Mouse (Mus musculus): ENCODE data around the gene Pet100. TPM values are rescaled to one million over a fixed set of nuclear protein-coding genes. Genes with fewer than 3 reads are reported as not detected.

The Pet100 gene
- total and polyA plus RNA-seq, 3 experiments = 2.2 to 159 (median 153) TPM

DNA sequence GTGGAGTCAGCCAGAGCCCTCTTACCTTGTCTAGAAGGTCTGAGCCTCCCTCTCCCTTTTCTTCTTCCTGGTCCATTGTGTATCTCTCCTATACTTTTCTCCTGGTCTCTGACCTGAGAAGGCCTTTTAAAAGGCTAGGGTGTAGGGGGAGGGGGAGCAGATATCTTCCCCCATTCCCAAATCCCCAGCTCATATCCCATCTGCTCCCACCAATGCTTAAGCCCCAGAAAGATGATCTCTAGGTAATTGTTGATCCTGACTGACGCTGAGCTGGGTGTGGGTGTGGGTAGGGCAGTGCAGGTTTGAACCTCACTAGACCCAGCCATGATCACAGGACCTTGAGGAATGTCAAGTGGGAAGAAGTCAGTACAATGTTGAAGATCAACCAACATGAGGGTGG is 4.1 kb downstream of the Pet100 start, which contains the start of gene Pcp2:
TSS of gene Pcp2 (minus strand) at position 101 of the 400 bp plus-strand sequence.
- DNase-seq = no peak

DNA sequence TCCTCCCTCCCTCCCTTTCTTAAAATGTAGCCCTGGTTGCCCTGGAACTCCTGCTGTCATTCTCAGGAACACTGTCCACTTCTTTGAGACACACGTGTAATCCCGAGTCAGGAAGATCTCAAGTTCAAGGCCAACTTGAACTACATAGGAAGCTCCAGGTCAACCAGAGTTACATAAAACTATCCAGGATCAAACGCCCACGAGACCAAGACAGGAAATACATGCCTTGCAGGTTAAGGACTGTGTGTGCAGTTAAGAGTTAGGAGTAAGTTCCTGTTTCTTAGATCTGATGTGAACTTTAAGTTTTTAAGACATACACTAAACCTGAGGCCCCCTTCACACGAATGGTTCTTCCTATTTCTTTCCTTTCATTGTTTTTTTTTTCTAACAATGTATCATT is 5.6 kb downstream of the Pet100 start:
- DNase-seq = no peak

DNA sequence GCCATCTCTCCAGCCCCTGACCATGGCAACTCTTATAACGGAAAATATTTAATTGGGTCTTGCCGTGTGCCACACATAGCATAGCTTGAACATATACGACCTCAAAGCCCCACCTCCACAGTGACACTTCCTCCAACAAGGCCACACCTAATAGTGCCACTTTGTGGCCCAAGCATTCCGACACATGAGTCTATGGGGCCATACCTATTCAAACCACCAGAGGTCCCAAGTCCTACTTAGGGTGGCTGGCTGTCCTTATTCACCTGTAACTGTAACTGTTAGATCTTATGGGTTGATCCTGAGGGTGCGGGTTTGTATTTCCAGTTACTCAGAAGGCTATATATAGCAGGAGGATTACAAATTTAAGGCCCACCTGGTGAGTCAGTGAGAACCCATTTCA is 6.7 kb downstream of the Pet100 start:
- no peak for DNase-seq

DNA sequence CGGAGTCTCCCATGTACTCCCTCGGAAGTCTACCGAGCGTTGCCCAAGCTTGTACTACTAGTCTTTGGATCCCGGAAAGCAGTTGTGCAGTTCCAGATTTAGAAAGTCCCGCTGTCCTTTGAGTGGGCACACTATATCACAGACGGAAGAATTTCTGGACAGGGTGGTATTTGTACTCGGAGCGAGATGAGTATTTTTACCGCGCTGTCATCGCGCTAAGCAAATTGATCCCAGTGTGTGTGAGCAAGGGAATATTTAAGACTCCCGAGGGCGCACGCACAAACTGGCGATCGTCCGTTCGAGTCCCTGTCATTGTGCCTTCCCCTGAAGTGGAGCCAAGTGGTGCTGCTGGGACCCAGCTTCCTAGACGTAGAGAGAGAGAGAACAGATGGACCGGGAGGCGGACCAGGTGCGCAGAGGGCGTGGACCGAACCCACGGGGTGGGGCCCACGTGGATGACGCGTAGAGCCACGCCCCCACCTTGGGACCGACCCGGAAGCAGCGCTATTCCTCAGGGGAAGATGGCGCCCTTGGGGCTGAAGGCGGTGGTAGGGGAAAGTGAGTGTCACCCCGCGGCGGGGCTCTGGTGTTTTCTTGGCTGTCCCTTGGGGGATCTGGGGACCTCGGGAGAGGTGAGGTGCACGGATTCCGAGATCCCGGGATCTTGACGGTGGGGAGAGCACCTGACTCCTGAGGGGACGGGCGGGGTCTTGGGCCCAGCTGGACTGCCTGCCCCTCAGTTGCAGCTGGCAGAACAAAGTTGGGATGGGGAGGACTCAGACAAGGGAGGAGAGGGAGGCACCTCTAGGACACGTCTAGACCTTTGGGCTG is 9.5 kb downstream of the Pet100 start, which contains the start of gene Stxbp2:
TSS of gene Stxbp2 (plus strand) at position 309 of the 831 bp plus-strand sequence.
- DNase-seq = peak; percentile 86

DNA sequence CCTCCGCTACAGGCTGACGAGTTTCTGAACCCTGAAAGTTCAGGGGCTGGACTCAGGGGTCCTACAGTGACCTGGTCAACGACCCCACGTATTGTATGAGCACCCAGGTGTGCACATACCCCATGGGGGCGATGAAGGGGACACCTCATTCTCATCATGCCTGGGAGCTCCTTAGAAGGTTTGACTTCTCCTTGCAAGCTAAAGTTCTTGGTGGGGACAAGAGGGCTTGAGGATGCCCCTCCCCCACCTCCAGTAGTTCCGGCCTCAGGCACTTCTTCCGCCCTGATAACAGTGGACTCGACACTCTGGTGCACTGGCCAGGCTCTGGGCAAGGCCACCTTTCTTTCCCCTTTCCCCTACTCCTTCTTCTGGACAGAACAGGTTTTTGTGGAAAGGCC is 10.1 kb downstream of the Pet100 start:
- DNase-seq = no peak

DNA sequence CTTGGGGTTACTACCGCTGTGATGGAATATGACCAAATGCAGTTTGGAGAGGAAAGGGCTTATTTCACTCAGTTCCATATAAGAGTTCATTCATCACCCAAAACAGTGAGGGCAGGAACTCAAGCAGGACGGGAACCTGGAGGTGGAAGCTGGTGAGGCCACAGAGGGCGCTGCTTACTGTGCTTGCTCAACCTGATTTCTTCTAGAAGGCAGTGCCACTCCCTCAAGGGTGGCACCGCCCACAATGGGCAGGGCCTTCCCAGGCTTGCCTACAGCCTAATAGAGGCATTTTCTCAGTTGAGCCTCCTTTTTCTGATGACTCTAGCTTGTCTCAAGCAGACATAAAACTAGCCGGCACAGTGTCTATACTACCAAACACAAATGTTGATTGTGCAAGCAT is 24.5 kb downstream of the Pet100 start:
- DNase-seq = peak; percentile 74

DNA sequence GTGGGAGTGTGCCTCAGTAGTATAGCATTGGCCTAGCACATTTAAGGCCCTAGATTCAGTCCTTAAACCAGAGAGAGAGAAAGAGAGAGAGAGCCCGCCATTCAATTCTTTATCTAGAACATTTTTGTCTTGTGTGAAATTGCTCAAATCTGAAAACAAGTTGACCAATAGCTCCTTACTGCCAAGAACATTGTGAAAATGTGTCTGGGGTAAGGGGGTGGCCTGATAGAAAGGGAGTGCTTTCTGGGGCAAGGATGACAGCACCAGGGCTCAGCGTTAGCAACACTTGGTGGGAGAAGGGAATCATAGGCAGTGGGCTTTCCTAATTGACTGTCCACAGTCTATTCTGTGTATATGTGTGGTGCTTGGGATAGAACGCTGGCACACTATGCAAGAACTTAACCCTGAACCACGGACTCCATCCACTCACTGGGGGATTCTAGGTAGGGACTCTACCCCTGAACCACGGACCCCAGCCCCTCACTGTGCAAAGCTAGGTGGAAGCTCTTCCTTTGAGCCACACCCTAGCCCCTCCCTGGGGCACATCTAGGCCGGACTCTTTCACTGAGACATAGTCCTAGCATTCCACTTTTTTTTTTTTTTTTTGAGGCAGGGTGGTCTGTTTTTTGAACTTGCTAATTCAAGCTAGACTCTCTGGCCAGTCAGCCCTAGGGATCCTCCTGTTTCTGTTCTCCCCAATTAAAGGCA is 25.6 kb downstream of the Pet100 start:
- DNase-seq = peak; percentile 35

DNA sequence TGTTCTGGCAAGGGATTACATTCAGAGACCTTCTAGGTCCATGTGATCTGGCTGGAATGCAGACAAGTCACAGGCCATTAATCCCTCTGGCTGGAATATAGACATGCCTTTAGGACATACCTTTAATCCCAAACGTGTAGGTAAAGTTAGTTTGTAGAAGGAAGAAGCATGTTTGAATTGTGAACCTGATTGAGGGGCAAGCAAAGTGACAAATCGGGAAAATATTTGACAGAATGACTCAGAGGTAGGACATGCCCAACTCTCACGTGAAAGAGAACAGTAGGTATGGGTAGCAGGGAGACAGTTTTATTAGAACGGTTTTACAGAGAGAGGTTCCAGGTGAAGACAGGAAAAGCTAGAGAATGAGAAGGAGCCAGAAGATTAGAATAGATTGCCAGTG is 26.2 kb downstream of the Pet100 start:
- no peak for DNase-seq

DNA sequence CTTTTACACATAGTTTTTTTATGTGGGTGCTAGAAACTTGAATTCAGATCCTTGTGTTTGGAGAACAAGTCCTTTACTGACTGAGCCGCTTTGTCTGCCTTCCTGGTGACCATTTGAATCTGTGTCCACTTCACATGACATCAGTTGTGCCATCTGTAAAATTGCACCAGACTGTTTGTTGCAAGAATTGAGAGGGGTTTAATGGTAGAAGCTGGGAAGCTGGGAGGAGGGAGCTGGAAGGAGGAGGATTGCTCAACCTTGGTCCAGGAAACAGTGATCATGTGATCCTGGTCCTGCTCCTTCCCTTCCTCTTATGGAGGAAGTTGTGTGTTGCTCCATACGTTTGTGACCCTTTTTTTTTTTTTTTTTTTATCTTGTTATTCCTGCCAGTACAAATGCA is 26.9 kb downstream of the Pet100 start:
- DNase-seq = no peak

DNA sequence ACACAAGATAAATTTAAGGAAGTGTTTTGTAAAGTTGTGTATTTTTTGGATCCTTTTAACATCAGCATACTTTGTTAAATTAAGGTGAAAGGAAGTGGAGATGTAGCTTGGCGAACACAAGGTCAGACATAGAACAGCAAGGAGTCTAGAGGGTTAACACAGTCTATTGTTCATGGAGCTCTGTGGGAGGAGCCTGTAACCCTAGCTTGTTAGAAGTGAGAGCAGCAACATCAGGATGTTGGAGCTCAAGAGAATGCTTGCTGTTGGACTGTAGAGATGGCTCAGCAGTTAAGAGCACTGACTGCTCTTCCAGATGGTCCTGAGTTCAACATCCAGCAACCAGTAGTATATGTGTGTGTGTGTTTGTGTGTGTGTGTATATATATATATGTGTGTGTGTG is 27.6 kb downstream of the Pet100 start:
- DNase-seq = no peak

DNA sequence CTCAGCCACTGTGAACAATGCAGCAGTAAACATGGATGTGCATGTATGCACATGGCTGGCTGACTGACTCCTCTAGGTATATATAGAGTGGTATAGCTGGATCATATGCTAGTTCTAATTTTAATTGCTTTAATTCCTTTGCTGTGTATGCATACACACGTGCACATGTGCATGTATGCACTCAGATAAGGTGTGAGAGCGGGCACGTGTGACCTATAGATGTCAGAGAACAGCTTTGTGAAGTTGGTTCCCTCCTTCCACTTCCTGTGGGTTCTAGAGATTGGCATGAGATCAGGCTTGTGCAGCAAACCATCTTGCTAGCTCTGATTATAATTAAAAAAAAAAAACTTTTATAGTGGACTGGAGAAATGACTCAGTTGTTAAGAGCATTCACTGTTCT is 31.5 kb downstream of the Pet100 start:
- no peak for DNase-seq

DNA sequence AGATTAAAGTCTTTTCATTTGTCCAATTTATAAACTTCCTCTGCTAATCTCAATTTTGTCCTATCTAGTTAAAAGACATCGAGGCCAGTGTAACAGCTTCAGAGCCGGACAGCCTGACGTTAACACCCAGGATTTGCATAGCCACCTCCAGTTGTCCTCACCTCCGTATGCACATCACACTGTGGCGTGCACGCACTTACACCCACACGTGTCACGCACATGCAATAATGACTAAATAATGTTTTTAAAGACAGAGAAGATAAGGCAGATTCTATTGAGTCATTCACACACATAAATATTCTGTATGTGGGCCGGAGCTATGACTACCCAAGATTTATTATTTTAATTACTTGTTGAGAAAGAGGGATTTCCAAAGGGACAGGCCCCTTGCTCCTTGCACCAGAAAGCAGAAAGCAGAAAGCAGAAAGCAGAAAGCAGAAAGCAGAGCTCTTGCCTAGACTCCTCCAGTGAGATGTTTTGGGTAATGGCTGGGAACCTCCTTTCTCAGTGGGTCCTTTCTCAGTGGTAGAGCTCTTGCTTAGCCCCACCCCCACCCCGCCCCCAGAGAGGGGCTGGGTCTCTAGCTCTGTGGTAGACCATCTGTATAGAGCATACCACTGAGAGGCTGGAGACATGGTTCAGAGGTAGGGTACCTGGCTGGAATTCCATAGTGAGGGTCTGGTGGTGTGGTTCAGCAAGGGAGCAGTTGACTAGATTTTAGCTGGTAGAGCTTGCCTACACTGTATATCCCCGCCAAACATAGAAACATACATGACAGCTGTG is 33.6 kb downstream of the Pet100 start:
- no peak for DNase-seq

DNA sequence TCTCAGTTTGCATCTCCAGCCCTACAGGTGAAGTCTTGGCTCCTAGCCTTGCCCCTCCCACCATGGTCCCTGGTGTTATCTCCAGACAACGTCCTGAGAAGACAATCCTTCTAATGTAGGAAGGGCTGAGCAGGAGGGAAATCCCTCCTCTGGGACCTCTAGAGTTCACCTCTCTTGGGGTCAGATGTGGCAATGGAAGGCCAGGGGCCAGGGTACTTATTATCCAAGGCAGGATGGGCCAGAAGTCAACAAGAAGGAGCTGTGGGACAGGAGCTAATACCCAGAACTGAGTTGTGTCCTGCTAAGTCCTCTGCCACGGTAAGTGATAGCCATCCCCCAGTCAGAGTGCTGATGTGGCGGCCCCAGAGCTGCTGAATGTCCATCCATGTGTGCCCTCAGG is 34.2 kb downstream of the Pet100 start, which contains the start of gene Retn:
TSS of gene Retn (plus strand) at position 245 of the 400 bp plus-strand sequence.
- peak; percentile 37 for DNase-seq

DNA sequence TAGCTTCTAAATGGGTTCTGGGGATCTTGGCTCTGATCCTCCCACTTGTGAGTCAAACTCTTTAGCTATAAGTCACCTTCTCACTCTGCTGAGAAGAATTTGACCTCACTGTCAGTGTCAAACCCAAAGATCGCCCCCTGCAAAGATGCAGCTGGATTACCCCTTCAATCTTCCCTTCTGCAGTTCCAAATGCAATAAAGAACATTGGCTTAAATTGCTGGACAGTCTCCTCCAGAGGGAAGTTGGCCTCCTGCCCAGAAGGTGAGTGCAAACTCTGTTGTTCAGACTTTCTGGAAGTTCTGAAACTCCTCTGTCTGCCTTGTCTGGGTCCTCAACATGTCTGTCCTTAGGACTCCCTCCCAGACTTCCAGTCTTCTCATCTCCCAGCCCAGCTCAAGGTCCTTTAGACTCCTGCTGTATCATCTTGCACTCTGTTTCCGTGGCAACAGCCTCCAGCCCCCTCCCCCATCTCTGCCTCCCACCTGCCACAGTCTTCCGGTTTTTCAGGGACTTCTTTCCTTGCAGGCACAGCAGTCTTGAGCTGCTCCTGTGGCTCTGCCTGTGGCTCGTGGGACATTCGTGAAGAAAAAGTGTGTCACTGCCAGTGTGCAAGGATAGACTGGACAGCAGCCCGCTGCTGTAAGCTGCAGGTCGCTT is 35.5 kb downstream of the Pet100 start:
- DNase-seq = no peak

DNA sequence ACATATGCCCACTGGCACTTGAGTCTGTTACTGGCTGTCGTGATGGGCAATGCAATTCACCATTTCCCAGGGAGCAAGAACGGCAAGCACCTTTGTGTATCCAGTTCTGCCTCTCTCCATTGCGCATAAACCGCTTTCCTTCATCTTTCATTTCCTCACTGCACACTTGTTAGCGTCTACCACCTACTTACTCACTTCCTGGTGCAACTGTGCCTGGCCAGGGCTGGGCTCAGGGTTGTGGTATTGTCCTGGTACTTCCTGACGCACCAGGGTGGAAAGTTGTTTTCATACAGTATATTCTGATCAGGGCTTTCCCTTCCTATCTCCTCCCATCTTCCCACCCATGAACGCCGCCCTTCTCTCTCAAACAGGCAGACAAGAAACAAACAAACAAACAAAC is 39.5 kb downstream of the Pet100 start:
- no peak for DNase-seq

DNA sequence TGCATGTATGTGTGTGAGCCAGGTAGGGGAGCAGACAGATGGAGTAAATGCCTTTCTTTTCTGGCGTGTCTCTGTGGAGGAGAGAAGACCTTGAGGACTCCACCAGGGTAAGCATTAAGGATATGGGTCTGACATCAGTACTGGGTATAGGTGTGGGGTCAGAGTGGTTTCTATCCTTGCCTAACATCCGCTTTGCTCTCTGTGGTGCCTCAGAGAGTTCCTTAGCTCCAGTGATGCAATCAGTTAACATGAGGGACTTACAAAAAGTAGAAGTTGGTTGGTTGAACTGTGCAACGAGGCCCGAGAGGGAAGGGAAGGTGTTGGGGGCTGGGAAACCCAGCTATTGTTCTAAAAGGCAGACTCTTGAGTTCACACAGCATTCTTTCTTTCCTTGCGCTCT is 43.1 kb downstream of the Pet100 start:
- no peak for DNase-seq

DNA sequence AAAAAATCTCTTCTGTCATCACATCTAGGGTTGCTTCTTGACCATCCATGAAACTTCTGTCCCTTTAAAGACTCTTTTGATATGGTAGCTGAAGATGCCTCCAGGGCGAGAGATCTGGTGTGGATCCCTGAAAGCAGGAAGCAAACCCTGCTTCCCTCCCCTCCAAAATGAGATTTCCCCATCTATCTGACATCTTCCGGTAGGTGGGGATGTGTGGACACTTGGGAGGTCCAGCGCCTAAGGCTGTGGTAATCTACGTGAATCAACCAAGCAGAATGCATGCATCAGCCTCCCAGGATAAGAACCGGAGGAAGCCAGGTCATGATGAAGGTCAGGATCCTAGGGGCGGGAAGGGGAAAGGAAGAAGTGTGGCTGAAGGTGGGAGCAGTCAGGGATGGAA is 44.2 kb downstream of the Pet100 start, which contains the start of gene Mcemp1:
TSS of gene Mcemp1 (plus strand) at position 248 of the 400 bp plus-strand sequence.
- no peak for DNase-seq

DNA sequence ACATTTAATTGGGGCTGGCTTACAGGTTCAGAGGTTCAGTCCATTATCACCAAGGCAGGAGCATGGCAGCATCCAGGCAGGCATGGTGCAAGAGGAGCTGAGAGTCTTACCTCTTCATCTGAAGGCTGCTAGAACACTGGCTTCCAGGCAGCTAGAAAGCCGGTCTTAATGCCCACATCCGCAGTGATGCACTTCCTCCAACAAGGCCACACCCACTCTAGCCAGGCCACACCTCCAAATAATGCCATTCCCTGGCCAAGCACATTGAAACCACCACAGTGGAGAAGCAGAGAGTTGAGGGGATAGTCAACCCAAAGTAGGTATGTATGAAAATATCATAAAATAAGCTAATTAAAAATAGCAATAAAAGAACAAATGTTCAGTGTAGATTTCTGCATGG is 49.0 kb downstream of the Pet100 start:
- DNase-seq = no peak

DNA sequence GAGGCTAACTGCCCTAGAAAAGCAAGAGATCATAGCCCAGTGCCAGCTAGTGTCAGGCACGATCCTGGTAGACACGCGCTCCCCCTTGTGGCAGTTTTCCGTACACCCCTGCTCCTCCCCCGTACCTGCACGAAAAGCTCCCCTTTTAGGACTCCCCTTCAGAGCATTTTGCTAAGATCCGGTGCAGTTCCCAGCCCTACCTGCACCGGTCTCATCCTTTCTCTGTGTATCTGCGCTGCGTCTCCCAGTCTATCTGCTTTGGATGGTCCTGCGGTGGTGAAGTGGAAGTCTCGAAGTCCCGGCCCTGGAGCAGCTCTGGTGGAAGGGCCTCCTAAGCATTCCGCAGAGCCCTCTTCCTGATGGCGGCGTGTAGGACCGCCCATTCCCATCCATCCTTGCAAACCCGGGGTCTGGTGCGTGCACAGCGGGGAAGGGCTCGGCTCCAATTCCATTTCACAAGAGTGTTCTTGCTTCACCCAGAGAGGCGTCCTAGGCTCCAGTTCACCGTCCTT is 50.7 kb downstream of the Pet100 start, which contains the start of gene Fcor:
TSS of gene Fcor (minus strand) at position 383 of the 512 bp plus-strand sequence.
- DNase-seq = peak; percentile 90

DNA sequence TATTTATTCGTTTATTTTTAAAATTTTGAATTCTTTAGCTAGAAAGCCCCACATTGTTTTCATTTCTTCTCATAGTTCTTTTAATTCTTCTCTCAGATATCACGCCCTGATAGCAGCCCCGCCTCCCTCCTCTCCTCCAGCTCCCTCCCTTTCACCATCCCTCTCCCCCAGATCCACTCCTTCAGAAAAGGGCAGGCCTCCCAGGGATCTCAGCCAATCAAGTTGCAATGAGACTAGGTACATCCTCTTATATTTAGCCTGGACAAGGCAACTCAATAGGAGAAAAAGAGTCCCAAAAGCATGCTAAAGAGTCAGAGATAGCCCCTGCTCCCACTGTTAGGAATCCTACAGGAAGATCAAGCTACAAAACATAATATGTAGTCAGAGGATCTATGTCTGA is 53.3 kb downstream of the Pet100 start:
- no peak for DNase-seq
